Mouse (Mus musculus) liver, embryonic 14.5 days (tissue): ENCODE data around the gene Slc30a2.

Experiments
- CTCF ChIP-seq: IDR thresholded peaks from 2 replicates; pipeline ENCODE4 v1.5.1; 2016; ENCODE audit warnings: antibody characterized with exemption, low read depth, control low read depth
- EP300 ChIP-seq: IDR thresholded peaks from 2 replicates; pipeline ENCODE4 v1.6.1; 2016; ENCODE audit warnings: antibody characterized with exemption, low read depth

GRCm38 (mm10) chr4:134321524-134321923 lies 21.5 kb upstream of the Slc30a2 start:
- TF ChIP-seq CTCF: peak; percentile 32
- no peak for TF ChIP-seq EP300
